Mouse (Mus musculus) MEL (cell line): ENCODE results near the gene Phf21a. TPM values are rescaled to one million over a fixed set of nuclear protein-coding genes. Genes with fewer than 3 reads are reported as not detected.

ENCODE experiments used
- DNase-seq: peaks from one replicate; pipeline ENCODE4 v3.0.0; 2011; ENCODE audit warnings: low read depth, low spot score
- H3K27ac ChIP-seq: 2 replicates; pipeline ENCODE4 v1.5.1; 2012; ENCODE audit warnings: low read depth, mild to moderate bottlenecking, control low read depth, low read length, moderate library complexity; ENCODE audit not compliant: control insufficient read depth
- H3K27me3 ChIP-seq, 2 experiments: fragments of 150-350 bp in 1 of 2; sonication (generic) in 1 of 2; 2 replicates each; pipeline ENCODE4 v1.6.1; 2012; ENCODE audit warnings: low read length in 2 of 2, mild to moderate bottlenecking in 2 of 2, improper control_type of control experiment in 1 of 2, moderate library complexity in 1 of 2; ENCODE audit not compliant: insufficient read depth in 2 of 2, control insufficient read depth in 1 of 2
- H3K36me3 ChIP-seq, 2 experiments: 2 replicates each; pipeline ENCODE4 v1.6.1; 2012 to 2014; ENCODE audit warnings: low read length in 2 of 2, improper control_type of control experiment in 1 of 2, inconsistent platforms in 1 of 2, mild to moderate bottlenecking in 1 of 2; ENCODE audit not compliant: insufficient read depth in 2 of 2, control insufficient read depth in 1 of 2
- H3K4me1 ChIP-seq, 2 experiments: fragments of 150-350 bp in 1 of 2; sonication (generic) in 1 of 2; 2 replicates each; pipeline ENCODE4 v1.6.1; 2012; ENCODE audit warnings: low read length in 2 of 2, improper control_type of control experiment in 1 of 2, mild to moderate bottlenecking in 1 of 2; ENCODE audit not compliant: insufficient read depth in 2 of 2, control insufficient read depth in 1 of 2
- H3K4me3 ChIP-seq, 2 experiments: fragments of 150-350 bp in 1 of 2; sonication (generic) in 1 of 2; 2 replicates each; pipeline ENCODE4 v1.5.1; 2012; ENCODE audit warnings: low read depth in 2 of 2, low read length in 2 of 2, mild to moderate bottlenecking in 2 of 2, moderate library complexity in 2 of 2, control low read depth in 1 of 2, improper control_type of control experiment in 1 of 2; ENCODE audit not compliant: control insufficient read depth in 1 of 2, insufficient read depth in 1 of 2
- H3K79me2 ChIP-seq: 2 replicates; pipeline ENCODE4 v1.6.1; 2012; ENCODE audit warnings: mild to moderate bottlenecking, low read length, moderate library complexity; ENCODE audit not compliant: control insufficient read depth, poor library complexity, insufficient read depth
- H3K9ac ChIP-seq: 2 replicates; pipeline ENCODE4 v1.6.1; 2012; ENCODE audit warnings: low read depth, mild to moderate bottlenecking, control low read depth, low read length, moderate library complexity; ENCODE audit not compliant: control insufficient read depth, poor library complexity, severe bottlenecking
- H3K9me3 ChIP-seq: fragments of 150-350 bp; sonication (generic); replicated peaks from 2 replicates; pipeline ENCODE4 v1.6.1; 2012; ENCODE audit warnings: mild to moderate bottlenecking, low read length, improper control_type of control experiment, moderate library complexity; ENCODE audit not compliant: insufficient read depth
- BHLHE40 ChIP-seq: IDR thresholded peaks from 2 replicates; pipeline ENCODE4 v1.6.1; 2012; ENCODE audit warnings: low read depth, mild to moderate bottlenecking, inconsistent platforms, low read length, improper control_type of control experiment, borderline replicate concordance
- CHD1 ChIP-seq: IDR thresholded peaks from 2 replicates; pipeline ENCODE4 v1.6.1; 2012; ENCODE audit warnings: low read depth, mild to moderate bottlenecking, inconsistent platforms, low read length, improper control_type of control experiment
- CHD2 ChIP-seq: IDR thresholded peaks from 2 replicates; pipeline ENCODE4 v1.6.1; 2011; ENCODE audit warnings: low read length, improper control_type of control experiment
- CTCF ChIP-seq, 3 experiments: IDR thresholded peaks in 2 of 3; conservative IDR thresholded peaks in 1 of 3; 2 replicates each; pipeline ENCODE4 v1.5.1; 2011 to 2012; ENCODE audit warnings: low read length in 3 of 3, low read depth in 2 of 3, mild to moderate bottlenecking in 2 of 3, improper control_type of control experiment in 1 of 3, inconsistent platforms in 1 of 3, mixed read lengths in 1 of 3, moderate library complexity in 1 of 3; ENCODE audit not compliant: control insufficient read depth in 1 of 3, insufficient read depth in 1 of 3, poor library complexity in 1 of 3, severe bottlenecking in 1 of 3
- EP300 ChIP-seq, 2 experiments: IDR thresholded peaks; 2 replicates each; pipeline ENCODE4 v1.6.1; 2011; ENCODE audit warnings: improper control_type of control experiment in 2 of 2, low read length in 2 of 2, low read depth in 1 of 2, mild to moderate bottlenecking in 1 of 2
- ETS1 ChIP-seq: IDR thresholded peaks from 2 replicates; pipeline ENCODE4 v1.6.1; 2012; ENCODE audit warnings: low read depth, mild to moderate bottlenecking, inconsistent platforms, low read length, improper control_type of control experiment, moderate library complexity
- HCFC1 ChIP-seq: IDR thresholded peaks from 2 replicates; pipeline ENCODE4 v1.6.1; 2012; ENCODE audit warnings: low read depth, mild to moderate bottlenecking, inconsistent platforms, low read length, improper control_type of control experiment, moderate library complexity
- JUND ChIP-seq: IDR thresholded peaks from 2 replicates; pipeline ENCODE4 v1.6.1; 2011; ENCODE audit warnings: low read depth, mild to moderate bottlenecking, improper control_type of control experiment, low read length
- MAFK ChIP-seq: IDR thresholded peaks from 2 replicates; pipeline ENCODE4 v1.6.1; 2011; ENCODE audit warnings: low read depth, mild to moderate bottlenecking, low read length, improper control_type of control experiment, borderline replicate concordance
- MAX ChIP-seq: IDR thresholded peaks from 2 replicates; pipeline ENCODE4 v1.6.1; 2011; ENCODE audit warnings: low read length, improper control_type of control experiment
- MAZ ChIP-seq: IDR thresholded peaks from 2 replicates; pipeline ENCODE4 v1.6.1; 2012; ENCODE audit warnings: low read depth, mild to moderate bottlenecking, inconsistent platforms, low read length, improper control_type of control experiment
- MEF2A ChIP-seq: IDR thresholded peaks from 2 replicates; pipeline ENCODE4 v1.6.1; 2014; ENCODE audit warnings: low read depth, mild to moderate bottlenecking, inconsistent platforms, low read length, improper control_type of control experiment; ENCODE audit not compliant: poor library complexity, insufficient replicate concordance, severe bottlenecking; ENCODE audit errors: extremely low read depth
- MYB ChIP-seq: IDR thresholded peaks from 2 replicates; pipeline ENCODE4 v1.6.1; 2011; ENCODE audit warnings: mild to moderate bottlenecking, low read depth, low read length, improper control_type of control experiment
- NELFE ChIP-seq: IDR thresholded peaks from 2 replicates; pipeline ENCODE4 v1.6.1; 2011; ENCODE audit warnings: low read depth, low read length, improper control_type of control experiment
- POLR2A ChIP-seq, 2 experiments: IDR thresholded peaks; 2 replicates each; pipeline ENCODE4 v1.6.1; 2011 to 2012; ENCODE audit warnings: low read length in 2 of 2, mild to moderate bottlenecking in 2 of 2, control low read depth in 1 of 2, improper control_type of control experiment in 1 of 2, low read depth in 1 of 2, moderate library complexity in 1 of 2; ENCODE audit not compliant: control insufficient read depth in 1 of 2, insufficient read depth in 1 of 2, poor library complexity in 1 of 2
- POLR2AphosphoS2 ChIP-seq: IDR thresholded peaks from 2 replicates; pipeline ENCODE4 v1.6.1; 2011; ENCODE audit warnings: low read length, improper control_type of control experiment
- POLR2AphosphoS5 ChIP-seq: IDR thresholded peaks from 2 replicates; pipeline ENCODE4 v1.6.1; 2012; ENCODE audit warnings: low read depth, borderline replicate concordance, mild to moderate bottlenecking, inconsistent platforms, low read length, moderate library complexity, mixed read lengths
- RAD21 ChIP-seq: IDR thresholded peaks from 2 replicates; pipeline ENCODE4 v1.6.1; 2011; ENCODE audit warnings: mild to moderate bottlenecking, low read depth, low read length, improper control_type of control experiment
- SIN3A ChIP-seq: IDR thresholded peaks from 2 replicates; pipeline ENCODE4 v1.6.1; 2012; ENCODE audit warnings: low read length, improper control_type of control experiment, inconsistent platforms
- TCF12 ChIP-seq: IDR thresholded peaks from 2 replicates; pipeline ENCODE4 v1.6.1; 2014; ENCODE audit warnings: low read depth, mild to moderate bottlenecking, inconsistent platforms, low read length, improper control_type of control experiment, moderate library complexity
- UBTF ChIP-seq: IDR thresholded peaks from 2 replicates; pipeline ENCODE4 v1.6.1; 2012; ENCODE audit warnings: low read depth, mild to moderate bottlenecking, inconsistent platforms, low read length, improper control_type of control experiment, moderate library complexity, borderline replicate concordance; ENCODE audit not compliant: insufficient read depth
- USF1 ChIP-seq: IDR thresholded peaks from 2 replicates; pipeline ENCODE4 v1.6.1; 2014; ENCODE audit warnings: low read depth, mild to moderate bottlenecking, inconsistent platforms, low read length, improper control_type of control experiment, moderate library complexity
- USF2 ChIP-seq, 2 experiments: IDR thresholded peaks; 2 replicates each; pipeline ENCODE4 v1.6.1; 2011 to 2012; ENCODE audit warnings: improper control_type of control experiment in 2 of 2, low read length in 2 of 2, borderline replicate concordance in 1 of 2, inconsistent platforms in 1 of 2, low read depth in 1 of 2, mild to moderate bottlenecking in 1 of 2; ENCODE audit not compliant: insufficient read depth in 1 of 2
- polyA plus RNA-seq, 2 experiments: library from polyadenylated mRNA; stranded (reverse) in 1 of 2; unstranded in 1 of 2; fragments of >175 nt in 1 of 2; fragments of >200 nt in 1 of 2; gene quantifications; 2 replicates each; pipeline versions ENCODE4 v1.2.1 to v1.2.4; 2012; ENCODE audit warnings: low replicate concordance in 2 of 2, low read depth in 1 of 2; ENCODE audit not compliant: insufficient read length in 2 of 2, insufficient read depth in 1 of 2, missing spikeins in 1 of 2
- total RNA-seq: library from RNA; depleted of rRNA; stranded (reverse); fragments of 300-350 nt; gene quantifications from 2 replicates; pipeline ENCODE4 v1.2.3, GENCODE M21; 2012

Phf21a gene
- total and polyA plus RNA-seq, 3 experiments = 4.7 to 245 (median 15.6) TPM

DNA sequence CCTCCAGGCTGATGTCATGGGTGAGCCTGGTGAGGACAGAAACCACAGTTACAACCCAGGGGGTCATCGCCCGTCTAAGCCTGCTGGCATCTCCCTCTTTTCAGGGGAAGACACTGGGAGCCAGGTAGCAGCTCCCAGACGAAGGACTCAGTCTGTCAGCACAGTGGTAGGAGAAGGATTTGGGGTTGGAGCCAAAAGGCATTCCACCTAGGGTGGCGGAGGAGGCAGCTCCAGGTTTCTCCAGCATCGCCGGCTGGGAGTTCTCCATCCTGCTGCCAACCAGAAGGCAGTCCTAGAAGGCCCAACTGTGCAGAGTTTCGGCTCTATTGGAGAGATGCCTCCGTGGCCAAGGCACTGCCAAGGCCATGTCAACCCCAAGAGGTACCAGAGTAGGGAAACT lies 298.2 kb downstream of the Phf21a start:
- Histone ChIP-seq H3K4me3 (no peak overlapping the region), H3K27ac (no peak overlapping the region), H3K4me1 (peaks cover 9 to 21% of the 10 kb centered on the region in 2 experiments), H3K9me3 (no peaks in the 10 kb centered on the region)
- no peak for DNase-seq
- TF ChIP-seq MEF2A (no peak), UBTF (no peak), EP300 (IDR thresholded peaks at IDR 0.05; ENCODE audit: low read depth in 1 of 2, low read length in 2 of 2) (no peak), CHD1 (no peak), HCFC1 (no peak), TCF12 (no peak), MAFK (no peak), BHLHE40 (no peak), MAZ (no peak), POLR2AphosphoS2 (no peak), MYB (no peak), SIN3A (no peak), ETS1 (no peak), NELFE (no peak), USF1 (no peak), USF2 (IDR thresholded peaks at IDR 0.05; ENCODE audit: borderline replicate concordance in 1 of 2, insufficient read depth in 1 of 2, low read depth in 1 of 2, low read length in 2 of 2) (no peak), RAD21 (no peak)
- TF ChIP-seq, all 39 proteins: peak for 0
- Histone ChIP-seq H3K36me3 (peaks cover 0 to 11% of the 10 kb centered on the region in 2 experiments; a peak in 2 of 4 replicates), H3K9ac (no peak overlapping the region), H3K79me2 (no peaks in the 10 kb centered on the region), H3K27me3 (no peaks in the 10 kb centered on the region)

- no peak for TF ChIP-seq CHD1
- no peak for TF ChIP-seq POLR2AphosphoS5
- no peak for TF ChIP-seq USF1
- TF ChIP-seq CHD2 = no peak
- no peak for TF ChIP-seq CTCF (IDR thresholded peaks at IDR 0.05 in 2 of 3, conservative IDR thresholded peaks at IDR 0.05 in 1 of 3; ENCODE audit: control insufficient read depth in 1 of 3, insufficient read depth in 1 of 3, low read depth in 2 of 3, low read length in 3 of 3, poor library complexity in 1 of 3, severe bottlenecking in 1 of 3)
- no peak for TF ChIP-seq POLR2AphosphoS2
- TF ChIP-seq MAX = no peak
- TF ChIP-seq POLR2A (IDR thresholded peaks at IDR 0.05; ENCODE audit: control insufficient read depth in 1 of 2, insufficient read depth in 1 of 2, low read depth in 1 of 2, low read length in 2 of 2, poor library complexity in 1 of 2) = no peak
- TF ChIP-seq JUND = no peak
- DNase-seq = no peak
- Histone ChIP-seq H3K79me2 (no peaks in the 10 kb centered on the region), H3K27ac (no peak overlapping the region), H3K4me1 (peaks cover 9 to 21% of the 10 kb centered on the region in 2 experiments), H3K9ac (no peak overlapping the region), H3K9me3 (no peaks in the 10 kb centered on the region), H3K4me3 (no peak overlapping the region), H3K27me3 (no peaks in the 10 kb centered on the region), H3K36me3 (peaks cover 0 to 11% of the 10 kb centered on the region in 2 experiments; a peak in 2 of 4 replicates)
Measured at GRCm38 (mm10) chr2:92391703-92392317, 298.9 kb downstream of the Phf21a start.
